Mouse (Mus musculus) midbrain, embryonic 13.5 days (tissue): ENCODE measurements around the gene Gm21954. TPM values are rescaled to one million over a fixed set of nuclear protein-coding genes. Genes with fewer than 3 reads are reported as not detected.

Source experiments
- ATAC-seq: fragments of 200-750 bp; cut with Nextera tagmentation; 2 replicates; pipeline ENCODE4 v1.8.0; 2017; ENCODE audit warnings: mild to moderate bottlenecking, moderate TSS enrichment, moderate library complexity
- H3K27ac ChIP-seq: fragments of 300-500 bp; sonication (generic); 2 replicates; pipeline ENCODE4 v1.5.1; 2015; ENCODE audit warnings: inconsistent platforms, mild to moderate bottlenecking, moderate library complexity
- H3K27me3 ChIP-seq: fragments of 300-500 bp; sonication (generic); 2 replicates; pipeline ENCODE4 v1.6.1; 2015; ENCODE audit warnings: mild to moderate bottlenecking, inconsistent platforms
- H3K36me3 ChIP-seq: fragments of 300-500 bp; sonication (generic); 2 replicates; pipeline ENCODE4 v1.6.1; 2015; ENCODE audit warnings: mild to moderate bottlenecking, inconsistent platforms
- H3K4me1 ChIP-seq: fragments of 300-500 bp; sonication (generic); replicated peaks from 2 replicates; pipeline ENCODE4 v1.6.1; 2015; ENCODE audit warnings: inconsistent platforms
- H3K4me2 ChIP-seq: fragments of 300-500 bp; sonication (generic); replicated peaks from 2 replicates; pipeline ENCODE4 v1.6.1; 2015; ENCODE audit warnings: moderate library complexity, mild to moderate bottlenecking, inconsistent platforms
- H3K4me3 ChIP-seq: fragments of 300-500 bp; sonication (generic); replicated peaks from 2 replicates; pipeline ENCODE4 v1.5.1; 2015; ENCODE audit warnings: mild to moderate bottlenecking, inconsistent platforms
- H3K9ac ChIP-seq: fragments of 300-500 bp; sonication (generic); replicated peaks from 2 replicates; pipeline ENCODE4 v1.6.1; 2015; ENCODE audit warnings: mild to moderate bottlenecking, inconsistent platforms
- H3K9me3 ChIP-seq: fragments of 300-500 bp; sonication (generic); 2 replicates; pipeline ENCODE4 v1.6.1; 2016; ENCODE audit warnings: mild to moderate bottlenecking, inconsistent platforms
- WGBS: fragments of 180-500 bp; shearing (Covaris S2); methylation state at CpG from one replicate; pipeline ENCODE4 v1.1.7; 2015; 5-methylcytosine and 5-hydroxymethylcytosine counted together
- polyA plus RNA-seq: library from polyadenylated mRNA; unstranded; fragments of >200 nt; fragmentation: Nextera tagmentation; extraction: Ambion mirVana; gene quantifications from 2 replicates; pipeline ENCODE4 v1.2.1, GENCODE M21; 2015

The Gm21954 gene
- polyA plus RNA-seq, 1 experiment from 2014 or later, result not detected

DNA sequence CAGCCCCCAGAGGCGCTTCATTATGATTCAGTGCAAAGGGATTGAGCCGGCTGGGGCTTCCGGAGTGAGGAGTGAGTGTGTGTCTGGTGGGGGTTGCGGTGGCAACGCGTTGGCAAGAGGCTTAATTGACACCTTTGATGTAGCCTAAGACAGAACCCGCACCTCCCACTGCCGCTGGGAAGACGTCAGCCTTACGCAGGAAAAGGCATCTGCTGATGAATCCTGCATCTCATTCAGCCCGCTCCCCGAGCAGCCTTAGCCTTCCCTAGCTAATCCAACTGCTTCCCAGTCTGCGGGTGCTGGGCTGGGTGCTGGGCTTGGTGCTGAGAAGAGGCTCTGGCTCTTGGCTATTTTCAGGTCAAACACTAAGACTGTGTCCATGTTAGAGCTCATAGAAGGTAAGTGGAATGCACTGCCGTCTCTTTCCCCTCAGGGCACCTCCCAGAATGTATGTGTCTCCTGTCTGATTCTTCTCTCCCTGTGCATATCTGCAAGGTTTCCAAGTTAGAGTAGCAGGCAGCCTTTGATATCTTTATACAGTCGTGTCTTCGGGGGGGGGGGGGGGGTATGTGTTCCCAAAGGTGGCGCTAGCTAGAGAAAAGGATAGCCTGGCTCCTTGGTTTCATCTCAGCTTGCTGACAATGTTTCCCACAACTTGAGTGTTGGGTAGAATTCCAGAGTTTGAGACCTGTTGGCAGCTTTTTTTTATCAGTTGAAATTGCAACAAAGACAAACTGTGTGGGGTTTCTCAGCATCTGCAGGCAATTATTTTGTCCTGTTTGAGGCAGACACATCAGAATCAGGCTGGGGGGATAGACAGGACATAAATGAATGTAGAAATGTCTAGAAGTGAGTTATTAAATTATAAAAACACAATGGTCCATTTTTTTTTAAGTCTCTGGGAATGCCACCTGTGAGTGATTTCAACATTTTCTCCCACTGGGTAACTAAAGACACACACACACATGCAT is 10.0 kb downstream of the Gm21954 start:
- 2% methylated on average over 17 of the region's 17 CpGs for WGBS
- H3K9me3 ChIP-seq, result no peaks in the 10 kb centered on the region
- peak overlapping the region; percentile 33 for H3K4me3 ChIP-seq
- ATAC-seq, result peak; percentile 97
- peak overlapping the region; percentile 60; the same call in 1 of the 2 replicates for H3K9ac ChIP-seq
- peaks cover 10% of the 10 kb centered on the region; the same call in 1 of the 2 replicates for H3K36me3 ChIP-seq
- peak overlapping the region; percentile 90 for H3K27ac ChIP-seq
- peak overlapping the region; percentile 56 for H3K4me2 ChIP-seq
- H3K4me1 ChIP-seq, result peaks cover 53% of the 10 kb centered on the region
- H3K27me3 ChIP-seq, result peaks cover 5% of the 10 kb centered on the region; the same call in 1 of the 2 replicates

DNA sequence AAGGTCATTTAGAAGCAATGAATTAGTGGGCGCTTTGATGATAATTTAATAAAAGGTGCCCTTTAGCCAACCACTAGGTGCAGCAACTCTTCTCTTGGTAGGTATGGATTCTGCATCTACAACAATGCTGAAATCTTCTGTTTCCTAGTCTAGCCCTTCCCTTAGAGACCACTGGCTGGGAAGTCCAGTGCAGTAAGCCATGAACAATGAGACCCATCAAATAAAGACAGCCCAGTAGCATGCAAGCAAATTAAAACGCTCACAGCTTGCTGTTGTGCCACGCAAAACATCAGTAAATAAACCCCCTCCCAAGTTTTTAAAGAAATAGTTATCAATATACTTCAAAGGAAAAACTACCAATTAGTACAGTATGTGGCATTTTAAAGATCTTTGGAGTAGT is 10.9 kb downstream of the Gm21954 start:
- peak overlapping the region; percentile 90 for H3K27ac ChIP-seq
- H3K27me3 ChIP-seq, result peaks cover 4% of the 10 kb centered on the region; the same call in 1 of the 2 replicates
- 33% methylated on average over 3 of the region's 3 CpGs for WGBS
- H3K36me3 ChIP-seq, result peaks cover 6% of the 10 kb centered on the region; the same call in 1 of the 2 replicates
- H3K9ac ChIP-seq, result no peak overlapping the region
- H3K4me2 ChIP-seq, result peak overlapping the region; percentile 56
- ATAC-seq, result peak; percentile 49; the same call in 1 of the 2 replicates
- H3K4me3 ChIP-seq, result 0 out of 2 replicates have a peak overlapping the region, but pooled peaks have one; percentile 33
- H3K9me3 ChIP-seq, result no peaks in the 10 kb centered on the region
- peaks cover 49% of the 10 kb centered on the region for H3K4me1 ChIP-seq

DNA sequence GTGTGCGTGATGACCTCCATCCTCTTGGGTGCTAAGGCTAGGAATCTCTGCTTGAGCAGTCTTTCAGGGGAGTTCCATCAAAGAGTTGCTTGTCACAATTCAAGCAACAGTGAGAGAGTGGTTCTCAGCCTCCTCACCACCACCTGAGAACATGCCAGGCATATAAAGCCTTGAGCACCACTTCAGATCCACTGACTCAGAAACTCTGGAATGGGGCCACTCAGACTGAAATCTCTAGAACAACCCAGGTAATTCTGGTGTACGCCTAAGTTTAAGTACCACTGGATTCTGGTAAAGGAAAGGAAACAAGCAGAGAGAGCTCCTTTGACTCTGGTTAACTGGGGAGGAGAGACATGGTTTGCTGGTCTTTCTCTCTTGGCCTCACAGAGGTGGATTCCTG is 19.5 kb downstream of the Gm21954 start:
- H3K9me3 ChIP-seq, result no peaks in the 10 kb centered on the region

DNA sequence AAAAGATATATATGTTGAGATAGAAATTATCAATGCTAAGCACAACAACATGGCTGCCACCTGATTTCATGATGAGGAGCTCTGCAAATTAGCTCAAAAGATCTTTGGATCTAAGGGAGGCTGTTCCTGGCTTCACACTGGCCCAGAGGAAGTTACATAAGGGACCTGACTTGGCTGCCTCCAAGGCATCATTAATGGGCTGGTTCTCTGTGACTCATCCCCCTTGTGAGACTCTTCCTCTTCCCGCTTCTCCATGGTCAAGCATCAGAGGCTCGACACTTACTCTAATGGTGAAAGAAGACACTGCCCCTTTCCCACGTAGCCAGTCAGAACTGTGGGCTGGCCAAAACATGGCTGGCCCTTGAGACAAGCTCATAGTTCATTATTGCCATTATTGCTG is 20.1 kb downstream of the Gm21954 start:
- H3K27ac ChIP-seq, result no peak overlapping the region
- ATAC-seq, result no peak
- H3K27me3 ChIP-seq, result no peaks in the 10 kb centered on the region
- H3K9ac ChIP-seq, result no peak overlapping the region
- H3K4me2 ChIP-seq, result no peak overlapping the region
- no peaks in the 10 kb centered on the region for H3K4me1 ChIP-seq
- H3K36me3 ChIP-seq, result peaks cover 20% of the 10 kb centered on the region
- 83% methylated on average over 3 of the region's 3 CpGs for WGBS
- H3K9me3 ChIP-seq, result no peaks in the 10 kb centered on the region
- H3K4me3 ChIP-seq, result no peak overlapping the region

More for the DNA sequence above, 19.5 kb downstream of the Gm21954 start:
- no peak overlapping the region for H3K4me2 ChIP-seq
- no peak overlapping the region for H3K4me3 ChIP-seq
- H3K36me3 ChIP-seq, result peaks cover 20% of the 10 kb centered on the region
- H3K9ac ChIP-seq, result no peak overlapping the region
- H3K27ac ChIP-seq, result no peak overlapping the region
- no peaks in the 10 kb centered on the region for H3K4me1 ChIP-seq
- no peak for ATAC-seq
- 98% methylated on average over 2 of the region's 2 CpGs for WGBS
- H3K27me3 ChIP-seq, result no peaks in the 10 kb centered on the region

DNA sequence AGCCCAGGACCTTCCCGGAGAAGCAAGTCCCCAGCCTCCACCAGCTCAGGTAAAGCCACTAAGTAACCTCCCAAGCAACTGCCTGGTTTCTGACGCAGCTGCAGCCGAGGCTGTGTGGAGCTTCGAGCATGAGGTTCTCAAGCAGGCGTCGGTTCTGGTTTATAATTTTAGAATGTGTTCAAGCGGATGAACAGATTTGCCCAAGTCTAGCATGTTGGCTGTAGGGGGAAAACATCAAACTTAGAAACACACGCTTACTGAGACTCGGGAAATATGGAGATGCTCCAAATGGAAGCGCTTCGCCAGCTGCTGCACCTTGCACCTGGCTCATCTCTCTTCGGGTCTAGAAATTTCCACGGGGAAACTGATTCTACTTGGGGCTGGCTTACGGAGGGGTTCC is 21.0 kb downstream of the Gm21954 start:
- no peak overlapping the region for H3K4me3 ChIP-seq
- H3K27ac ChIP-seq, result no peak overlapping the region
- no peak overlapping the region for H3K4me2 ChIP-seq
- ATAC-seq, result no peak
- peaks cover 20% of the 10 kb centered on the region for H3K36me3 ChIP-seq
- WGBS, result 96% methylated on average over 14 of the region's 14 CpGs
- H3K9me3 ChIP-seq, result no peaks in the 10 kb centered on the region
- H3K9ac ChIP-seq, result no peak overlapping the region
- no peaks in the 10 kb centered on the region for H3K27me3 ChIP-seq
- no peaks in the 10 kb centered on the region for H3K4me1 ChIP-seq

DNA sequence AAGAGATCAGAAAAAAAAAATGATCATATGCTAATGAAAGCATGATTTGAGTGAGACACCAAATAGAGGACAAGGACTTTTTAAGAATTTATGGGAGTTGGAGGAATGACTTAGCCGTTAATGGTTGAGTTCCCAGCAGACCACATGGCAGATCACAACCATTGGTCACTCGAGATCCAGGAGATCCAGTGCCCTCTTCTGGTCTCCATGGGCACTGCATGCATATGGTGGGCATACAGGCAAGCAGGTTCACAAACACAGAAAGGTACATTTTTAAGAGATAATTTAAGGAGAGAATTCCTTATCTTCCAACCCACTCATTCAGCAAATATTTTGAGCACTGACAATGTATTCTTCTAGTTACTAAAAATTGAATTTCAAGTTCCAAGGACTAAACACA is 22.9 kb downstream of the Gm21954 start:
- Histone ChIP-seq H3K27me3 (no peaks in the 10 kb centered on the region), H3K36me3 (peaks cover 20% of the 10 kb centered on the region), H3K27ac (no peak overlapping the region), H3K4me1 (no peaks in the 10 kb centered on the region), H3K9me3 (no peaks in the 10 kb centered on the region), H3K4me3 (no peak overlapping the region), H3K9ac (no peak overlapping the region), H3K4me2 (no peak overlapping the region)
- ATAC-seq, result no peak
- WGBS, result 94% methylated on average over 2 of the region's 2 CpGs

DNA sequence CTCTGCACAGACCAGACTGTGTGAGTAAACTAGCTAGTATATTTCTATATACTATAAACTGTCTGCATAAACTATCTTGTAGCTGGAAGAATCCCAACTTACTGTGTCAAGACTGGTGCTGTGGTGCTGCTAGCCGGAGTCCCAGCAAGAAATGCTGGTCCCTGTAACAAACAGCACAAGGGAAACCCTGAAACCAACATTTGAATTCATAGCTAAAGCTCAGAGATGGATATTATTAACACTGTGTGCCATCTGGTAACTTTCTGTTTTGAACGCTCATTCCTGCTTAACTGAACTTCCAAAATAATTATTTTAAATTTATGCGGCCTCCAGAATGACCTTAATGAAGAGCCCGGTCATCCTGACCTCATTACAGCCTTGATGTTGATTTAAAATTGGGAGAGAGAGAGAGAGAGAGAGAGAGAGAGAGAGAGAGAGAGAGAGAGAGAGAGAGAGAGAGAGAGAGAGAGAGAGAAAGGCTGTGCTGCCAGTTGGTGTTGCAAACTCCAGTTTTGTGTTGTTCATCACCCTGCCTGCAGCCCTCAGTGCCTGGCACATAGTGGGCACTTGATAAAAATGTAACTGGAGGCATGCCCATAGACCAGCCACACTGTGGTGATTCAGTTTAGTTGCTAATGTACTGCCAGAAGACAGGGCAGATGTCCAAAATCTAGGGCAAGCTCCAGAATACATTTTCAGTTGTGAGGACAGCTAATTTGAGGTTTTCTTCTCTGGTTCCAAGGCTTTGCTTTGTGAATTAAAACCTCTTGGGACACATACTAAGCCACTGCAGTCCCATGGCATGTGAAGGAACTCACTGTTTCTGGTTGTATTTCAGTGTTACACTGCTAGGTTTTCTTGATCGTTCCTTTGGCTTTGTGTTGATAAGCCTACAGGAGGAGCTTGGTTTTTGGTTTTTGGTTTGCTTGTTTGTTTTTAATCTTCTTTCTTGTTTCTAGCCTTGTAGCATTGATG is 24.2 kb downstream of the Gm21954 start:
- Histone ChIP-seq H3K9ac (no peak overlapping the region), H3K36me3 (peaks cover 21% of the 10 kb centered on the region), H3K27me3 (no peaks in the 10 kb centered on the region), H3K4me2 (no peak overlapping the region), H3K27ac (no peak overlapping the region), H3K4me1 (no peaks in the 10 kb centered on the region), H3K9me3 (no peaks in the 10 kb centered on the region), H3K4me3 (no peak overlapping the region)
- ATAC-seq, result no peak
- WGBS, result 81% methylated on average over 5 of the region's 5 CpGs

DNA sequence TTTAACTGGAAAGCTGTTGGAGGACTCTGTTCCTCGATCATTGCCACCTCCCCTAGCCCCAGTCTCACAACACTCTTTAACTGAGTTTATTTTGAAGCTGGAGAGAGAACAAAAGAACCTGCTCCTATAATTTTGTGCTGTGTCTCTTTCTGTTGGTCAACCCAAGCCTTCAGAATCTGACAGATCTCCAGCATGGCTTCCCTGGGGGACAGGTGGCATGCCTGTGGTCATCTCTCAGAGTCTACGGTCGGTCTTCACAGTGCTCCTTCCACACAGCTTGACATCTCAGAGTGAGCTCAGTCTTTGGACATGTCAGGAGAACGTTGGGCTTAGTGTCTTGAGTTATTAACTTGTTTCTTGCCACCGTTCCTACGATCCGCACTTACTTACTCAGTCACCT is 25.3 kb downstream of the Gm21954 start:
- H3K4me3 ChIP-seq, result no peak overlapping the region
- no peak overlapping the region for H3K4me2 ChIP-seq
- no peaks in the 10 kb centered on the region for H3K4me1 ChIP-seq
- no peak for ATAC-seq
- no peaks in the 10 kb centered on the region for H3K9me3 ChIP-seq
- 88% methylated on average over 7 of the region's 7 CpGs for WGBS
- H3K9ac ChIP-seq, result no peak overlapping the region
- H3K36me3 ChIP-seq, result peaks cover 12% of the 10 kb centered on the region
- H3K27me3 ChIP-seq, result no peaks in the 10 kb centered on the region
- H3K27ac ChIP-seq, result no peak overlapping the region

DNA sequence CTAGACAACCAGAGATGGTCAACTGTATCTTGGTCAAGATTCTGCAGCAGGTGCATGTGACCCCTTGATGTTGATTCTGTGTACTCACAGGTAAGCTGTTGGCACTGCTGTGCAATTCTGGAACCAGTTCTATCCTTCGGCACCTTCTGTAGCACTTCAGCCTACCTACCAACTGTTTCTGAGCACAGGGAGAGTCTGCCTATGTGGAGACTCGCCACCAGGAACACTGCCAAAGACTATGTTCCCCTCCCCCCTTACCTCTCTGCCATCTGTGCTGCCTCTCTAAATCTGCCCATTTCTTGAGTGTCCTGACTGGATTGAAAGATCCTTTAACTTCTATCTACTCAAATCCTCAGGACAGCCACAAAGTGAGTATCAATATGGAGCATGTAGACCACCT is 28.3 kb downstream of the Gm21954 start:
- Histone ChIP-seq H3K27ac (no peak overlapping the region), H3K9ac (no peak overlapping the region), H3K27me3 (no peaks in the 10 kb centered on the region), H3K4me1 (peaks cover 13% of the 10 kb centered on the region; the same call in 1 of the 2 replicates), H3K9me3 (no peaks in the 10 kb centered on the region), H3K36me3 (peaks cover 6% of the 10 kb centered on the region; the same call in 1 of the 2 replicates), H3K4me3 (no peak overlapping the region), H3K4me2 (no peak overlapping the region)
- WGBS, result 90% methylated on average over 2 of the region's 2 CpGs
- ATAC-seq, result no peak

DNA sequence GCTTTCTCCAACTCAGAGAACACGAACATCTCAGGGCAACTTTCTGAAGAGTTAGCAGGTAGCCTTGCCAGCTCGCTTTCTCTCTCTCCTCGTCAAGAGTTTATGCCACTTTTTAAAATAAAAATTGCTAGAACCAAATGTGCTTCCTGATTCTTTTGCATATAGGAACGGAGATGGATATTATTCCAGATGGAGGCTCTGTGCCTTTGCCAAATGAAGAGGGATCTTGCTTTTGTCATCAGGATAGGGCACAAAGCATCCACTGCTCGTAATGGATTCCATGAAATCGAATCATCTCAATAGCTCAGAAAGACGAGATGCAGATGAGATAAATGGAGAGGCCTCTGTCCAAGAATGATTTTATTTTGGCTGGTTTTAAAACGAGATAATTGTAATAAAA is 28.7 kb downstream of the Gm21954 start:
- H3K27me3 ChIP-seq, result no peaks in the 10 kb centered on the region
- H3K27ac ChIP-seq, result no peak overlapping the region
- H3K36me3 ChIP-seq, result peaks cover 6% of the 10 kb centered on the region; the same call in 1 of the 2 replicates
- H3K4me3 ChIP-seq, result no peak overlapping the region
- H3K9ac ChIP-seq, result no peak overlapping the region
- peaks cover 13% of the 10 kb centered on the region; the same call in 1 of the 2 replicates for H3K4me1 ChIP-seq
- WGBS, result 90% methylated on average over 8 of the region's 8 CpGs
- H3K9me3 ChIP-seq, result no peaks in the 10 kb centered on the region
- no peak for ATAC-seq
- no peak overlapping the region for H3K4me2 ChIP-seq

DNA sequence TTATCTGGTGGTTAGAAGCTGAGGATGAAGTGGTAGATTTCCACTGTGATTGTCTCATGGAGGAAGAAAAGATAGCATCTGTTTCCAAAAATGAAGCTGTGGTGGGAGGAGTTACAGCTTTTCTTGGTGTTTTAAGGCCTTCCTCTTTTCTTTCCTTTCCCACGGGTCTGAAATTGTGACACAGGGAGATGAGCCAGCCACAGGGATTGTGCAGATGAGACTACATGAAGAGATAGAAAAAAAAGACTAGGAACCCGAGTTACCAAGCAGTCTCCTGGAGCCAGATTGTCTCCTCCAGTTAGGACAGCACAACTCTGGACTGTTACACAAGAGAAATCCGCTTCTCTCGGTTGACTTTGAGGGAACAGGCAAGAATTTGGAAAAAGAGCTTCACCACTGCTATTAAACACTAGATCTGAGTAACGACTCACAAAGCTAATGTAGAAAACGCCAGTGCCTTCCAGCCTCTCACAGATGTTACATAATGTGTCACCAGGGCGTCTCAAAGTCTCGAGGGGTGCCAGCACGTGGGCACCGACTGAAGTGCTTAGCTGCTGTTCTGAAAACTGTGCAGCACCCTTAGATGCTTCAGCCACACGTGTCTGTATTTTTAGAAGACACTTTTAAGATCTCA is 29.9 kb downstream of the Gm21954 start:
- no peak overlapping the region for H3K27ac ChIP-seq
- no peaks in the 10 kb centered on the region for H3K27me3 ChIP-seq
- peaks cover 6% of the 10 kb centered on the region; the same call in 1 of the 2 replicates for H3K36me3 ChIP-seq
- ATAC-seq, result no peak
- no peak overlapping the region for H3K9ac ChIP-seq
- H3K4me2 ChIP-seq, result no peak overlapping the region
- WGBS, result 88% methylated on average over 11 of the region's 11 CpGs
- H3K4me3 ChIP-seq, result no peak overlapping the region
- no peaks in the 10 kb centered on the region for H3K9me3 ChIP-seq
- H3K4me1 ChIP-seq, result peaks cover 13% of the 10 kb centered on the region; the same call in 1 of the 2 replicates
